Mouse (Mus musculus): Measurements from ENCODE around the gene Klf7. TPM values are rescaled to one million over a fixed set of nuclear protein-coding genes. Genes with fewer than 3 reads are reported as not detected.

The Klf7 gene
- polyA plus RNA-seq, 1 experiment from 2014 or later, result 21.2 TPM

DNA sequence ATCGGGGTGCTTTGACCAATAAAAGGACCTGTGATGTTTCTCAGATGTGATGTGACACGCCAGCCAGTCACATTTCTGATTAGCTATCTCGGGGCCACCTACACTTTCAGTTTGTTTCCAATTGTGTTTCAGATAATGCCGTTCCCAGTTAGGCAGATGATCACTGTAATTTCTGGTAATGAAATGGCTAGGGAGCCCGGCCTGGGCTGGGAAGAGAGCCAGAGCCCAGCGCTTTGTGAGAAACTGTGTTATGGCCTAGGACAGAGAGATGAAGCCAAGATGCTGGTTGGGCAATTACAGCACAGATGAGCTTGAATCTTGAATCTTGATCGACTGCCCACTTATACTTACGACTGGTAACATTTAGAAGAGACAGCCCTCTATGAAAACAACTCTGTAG lies 122.6 kb downstream of the Klf7 start:
- no peak for DNase-seq (ENCODE audit: low spot score)
- no peak overlapping the region for H3K27ac ChIP-seq (replicated peaks)
- H3K4me1 ChIP-seq, result peaks cover 25% of the 10 kb centered on the region
- H3K27me3 ChIP-seq (ENCODE audit: low read depth, poor library complexity, severe bottlenecking), result no peaks in the 10 kb centered on the region
- H3K9me3 ChIP-seq (replicated peaks), result no peaks in the 10 kb centered on the region
- no peak overlapping the region for H3K4me3 ChIP-seq
- 91% methylated on average over 8 of the region's 8 CpGs for WGBS
- H3K36me3 ChIP-seq, result no peaks in the 10 kb centered on the region

- H3K27ac ChIP-seq (replicated peaks), result no peak overlapping the region
- no peaks in the 10 kb centered on the region for H3K9me3 ChIP-seq (replicated peaks)
- DNase-seq (ENCODE audit: low spot score), result no peak
- 83% methylated on average over 4 of the region's 4 CpGs for WGBS
- peaks cover 28% of the 10 kb centered on the region for H3K4me1 ChIP-seq
- no peaks in the 10 kb centered on the region for H3K36me3 ChIP-seq
- H3K27me3 ChIP-seq (ENCODE audit: low read depth, poor library complexity, severe bottlenecking), result no peaks in the 10 kb centered on the region
- no peak overlapping the region for H3K4me3 ChIP-seq
Measured at GRCm38 (mm10) chr1:63998901-63999300, 123.2 kb downstream of the Klf7 start.

- Histone ChIP-seq H3K4me3 (no peak overlapping the region), H3K4me1 (peaks cover 29% of the 10 kb centered on the region), H3K27ac (replicated peaks) (no peak overlapping the region), H3K27me3 (ENCODE audit: low read depth, poor library complexity, severe bottlenecking) (no peaks in the 10 kb centered on the region), H3K36me3 (no peaks in the 10 kb centered on the region), H3K9me3 (replicated peaks) (no peaks in the 10 kb centered on the region)
- no peak for DNase-seq (ENCODE audit: low spot score)
- 90% methylated on average over 2 of the region's 2 CpGs for WGBS
Measured at GRCm38 (mm10) chr1:63998139-63998538, 123.9 kb downstream of the Klf7 start.

- H3K4me1 ChIP-seq, result peaks cover 29% of the 10 kb centered on the region
- H3K36me3 ChIP-seq, result no peaks in the 10 kb centered on the region
- no peaks in the 10 kb centered on the region for H3K27me3 ChIP-seq (ENCODE audit: low read depth, poor library complexity, severe bottlenecking)
- no peak overlapping the region for H3K27ac ChIP-seq (replicated peaks)
- no peaks in the 10 kb centered on the region for H3K9me3 ChIP-seq (replicated peaks)
- no peak overlapping the region for H3K4me3 ChIP-seq
- no peak for DNase-seq (ENCODE audit: low spot score)
- 57% methylated on average over 4 of the region's 4 CpGs for WGBS
Measured at GRCm38 (mm10) chr1:63995828-63996227, 126.3 kb downstream of the Klf7 start.

- Histone ChIP-seq H3K27ac (replicated peaks) (peak overlapping the region; percentile 71), H3K36me3 (no peaks in the 10 kb centered on the region), H3K4me1 (peaks cover 29% of the 10 kb centered on the region), H3K9me3 (replicated peaks) (no peaks in the 10 kb centered on the region), H3K27me3 (ENCODE audit: low read depth, poor library complexity, severe bottlenecking) (no peaks in the 10 kb centered on the region), H3K4me3 (no peak overlapping the region)
- WGBS, result 85% methylated on average over 5 of the region's 5 CpGs
- no peak for DNase-seq (ENCODE audit: low spot score)
Measured at GRCm38 (mm10) chr1:63995137-63995492, 127.0 kb downstream of the Klf7 start.

- H3K27me3 ChIP-seq (ENCODE audit: low read depth, poor library complexity, severe bottlenecking), result 0 out of 2 replicates have a peak, but pooled peaks cover 2% of the 10 kb centered on the region
- peak; percentile 67 for DNase-seq (ENCODE audit: low spot score)
- H3K9me3 ChIP-seq (replicated peaks), result no peaks in the 10 kb centered on the region
- WGBS, result 27% methylated on average over 19 of the region's 19 CpGs
- H3K36me3 ChIP-seq, result no peaks in the 10 kb centered on the region
- H3K4me3 ChIP-seq, result peak overlapping the region; percentile 7; the same call in 1 of the 2 replicates
- peaks cover 29% of the 10 kb centered on the region for H3K4me1 ChIP-seq
- H3K27ac ChIP-seq (replicated peaks), result peak overlapping the region; percentile 71
Measured at GRCm38 (mm10) chr1:63994248-63995136, 127.6 kb downstream of the Klf7 start.

DNA sequence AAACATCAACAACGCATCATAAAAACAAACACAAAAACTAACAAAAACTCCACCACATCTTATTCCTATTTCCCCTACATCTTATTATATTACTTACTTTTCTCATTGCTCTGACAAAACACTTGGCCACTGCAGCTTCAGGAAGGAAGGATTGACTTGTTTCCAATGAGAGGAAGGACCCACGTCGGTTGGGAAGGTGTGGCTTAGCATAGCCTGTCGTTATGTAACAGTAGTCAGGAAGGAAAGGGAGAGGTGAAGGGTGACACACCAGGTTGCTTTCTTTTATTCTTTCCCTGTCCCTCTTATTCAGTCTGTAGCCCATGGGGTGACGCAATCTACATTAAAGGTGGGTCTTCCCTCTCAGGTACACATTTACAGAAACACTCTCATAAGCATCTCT lies 129.6 kb downstream of the Klf7 start:
- 82% methylated on average over 5 of the region's 5 CpGs for WGBS

GRCm38 (mm10) chr1:63990416-63990815 lies 131.7 kb downstream of the Klf7 start:
- H3K27ac ChIP-seq (replicated peaks), result no peak overlapping the region
- 91% methylated on average over 6 of the region's 6 CpGs for WGBS
- DNase-seq (ENCODE audit: low spot score), result no peak
- no peak overlapping the region for H3K4me3 ChIP-seq
- H3K27me3 ChIP-seq (ENCODE audit: low read depth, poor library complexity, severe bottlenecking), result peaks cover 11% of the 10 kb centered on the region; the same call in 1 of the 2 replicates
- no peaks in the 10 kb centered on the region for H3K36me3 ChIP-seq
- H3K9me3 ChIP-seq (replicated peaks), result no peaks in the 10 kb centered on the region
- H3K4me1 ChIP-seq, result peaks cover 31% of the 10 kb centered on the region

More for the DNA sequence above, 129.6 kb downstream of the Klf7 start:
- DNase-seq (ENCODE audit: low spot score), result no peak
- 0 out of 2 replicates have a peak, but pooled peaks cover 11% of the 10 kb centered on the region for H3K27me3 ChIP-seq (ENCODE audit: low read depth, poor library complexity, severe bottlenecking)
- H3K27ac ChIP-seq (replicated peaks), result no peak overlapping the region
- H3K36me3 ChIP-seq, result no peaks in the 10 kb centered on the region
- no peaks in the 10 kb centered on the region for H3K9me3 ChIP-seq (replicated peaks)
- no peak overlapping the region for H3K4me3 ChIP-seq
- peaks cover 31% of the 10 kb centered on the region for H3K4me1 ChIP-seq

DNA sequence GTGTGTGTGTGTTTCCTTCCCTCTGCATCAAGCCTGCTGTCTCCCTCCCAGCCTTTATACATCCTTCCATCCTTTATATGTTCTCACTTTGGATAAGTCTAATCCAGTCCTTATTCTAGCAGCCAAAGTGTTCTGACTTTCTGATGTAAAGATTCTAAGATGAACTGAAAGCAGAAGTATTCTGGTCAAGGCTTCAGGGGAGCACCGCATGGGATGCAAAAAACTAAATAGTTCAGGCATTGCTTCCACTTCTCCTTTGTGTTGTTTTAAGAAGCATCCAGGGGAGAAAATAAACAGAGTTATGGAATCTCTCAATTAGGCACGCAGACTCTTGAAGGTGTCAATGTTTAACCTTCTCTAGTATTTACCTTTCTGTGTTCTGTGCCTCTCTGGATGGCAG lies 141.3 kb downstream of the Klf7 start:
- Histone ChIP-seq H3K4me3 (no peak overlapping the region), H3K27me3 (ENCODE audit: low read depth, poor library complexity, severe bottlenecking) (no peaks in the 10 kb centered on the region), H3K27ac (replicated peaks) (no peak overlapping the region), H3K36me3 (no peaks in the 10 kb centered on the region), H3K4me1 (peaks cover 13% of the 10 kb centered on the region), H3K9me3 (replicated peaks) (no peaks in the 10 kb centered on the region)
- DNase-seq (ENCODE audit: low spot score), result no peak
- WGBS, result 59% methylated on average over 2 of the region's 2 CpGs

Small RNAs within 50 kb of the gene (microRNA-seq; reads per million reads assigned to microRNA genes)
- gene Mir6899, result 0.90 reads per million

All from midbrain, embryonic 10.5 days (tissue).